Mouse (Mus musculus): ENCODE results near the gene Fabp6. TPM values are rescaled to one million over a fixed set of nuclear protein-coding genes. Genes with fewer than 3 reads are reported as not detected.

Gene Fabp6
- total RNA-seq, 2 experiments from 2014 or later: not detected

GRCm38 (mm10) chr11:43589530-43590072 lies 11.7 kb downstream of the Fabp6 start:
- DNase-seq: no peak

GRCm38 (mm10) chr11:43586324-43587090 lies 14.8 kb downstream of the Fabp6 start, which contains the start of gene 4933415A04Rik:
TSS of gene 4933415A04Rik (plus strand) at chr11:43587040.
- peak; percentile 91 for DNase-seq

GRCm38 (mm10) chr11:43585211-43586005 lies 15.9 kb downstream of the Fabp6 start:
- no peak for DNase-seq

GRCm38 (mm10) chr11:43577713-43578478 lies 23.4 kb downstream of the Fabp6 start:
- DNase-seq: no peak

- DNase-seq: no peak
Measured at GRCm38 (mm10) chr11:43575376-43576151, 25.8 kb downstream of the Fabp6 start.

GRCm38 (mm10) chr11:43575061-43575375 lies 26.3 kb downstream of the Fabp6 start:
- no peak for DNase-seq

- DNase-seq: peak; percentile 92
Measured at GRCm38 (mm10) chr11:43569595-43569994, 31.7 kb downstream of the Fabp6 start.

- no peak for DNase-seq
Measured at GRCm38 (mm10) chr11:43569188-43569587, 32.2 kb downstream of the Fabp6 start.

- DNase-seq: peak; percentile 61
Measured at GRCm38 (mm10) chr11:43568263-43568662, 33.1 kb downstream of the Fabp6 start.

GRCm38 (mm10) chr11:43566696-43567095 lies 34.6 kb downstream of the Fabp6 start:
- peak; percentile 47 for DNase-seq

- no peak for DNase-seq
Measured at GRCm38 (mm10) chr11:43565852-43566251, 35.5 kb downstream of the Fabp6 start.

- DNase-seq: no peak
Measured at GRCm38 (mm10) chr11:43565414-43565813, 35.9 kb downstream of the Fabp6 start.

- DNase-seq: no peak
Measured at GRCm38 (mm10) chr11:43563654-43564244, 37.6 kb downstream of the Fabp6 start.

GRCm38 (mm10) chr11:43559515-43560292 lies 41.6 kb downstream of the Fabp6 start:
- no peak for DNase-seq

GRCm38 (mm10) chr11:43556538-43556937 lies 44.8 kb downstream of the Fabp6 start:
- DNase-seq: no peak

GRCm38 (mm10) chr11:43552675-43553074 lies 48.7 kb downstream of the Fabp6 start:
- DNase-seq: no peak

GRCm38 (mm10) chr11:43551756-43552155 lies 49.6 kb downstream of the Fabp6 start:
- DNase-seq: no peak

- peak; percentile 59 for DNase-seq
Measured at GRCm38 (mm10) chr11:43549701-43550100, 51.6 kb downstream of the Fabp6 start.

- DNase-seq: no peak
Measured at GRCm38 (mm10) chr11:43548657-43549435, 52.5 kb downstream of the Fabp6 start.

GRCm38 (mm10) chr11:43548148-43548547 lies 53.2 kb downstream of the Fabp6 start:
- peak; percentile 92 for DNase-seq

Measured in heart, postnatal 4 days (tissue).